Mouse (Mus musculus): Measurements from ENCODE around the gene BC029722.
A peak's percentile ranks its signal among the peaks of the same experiment; 100 is the strongest.

The BC029722 gene

DNA sequence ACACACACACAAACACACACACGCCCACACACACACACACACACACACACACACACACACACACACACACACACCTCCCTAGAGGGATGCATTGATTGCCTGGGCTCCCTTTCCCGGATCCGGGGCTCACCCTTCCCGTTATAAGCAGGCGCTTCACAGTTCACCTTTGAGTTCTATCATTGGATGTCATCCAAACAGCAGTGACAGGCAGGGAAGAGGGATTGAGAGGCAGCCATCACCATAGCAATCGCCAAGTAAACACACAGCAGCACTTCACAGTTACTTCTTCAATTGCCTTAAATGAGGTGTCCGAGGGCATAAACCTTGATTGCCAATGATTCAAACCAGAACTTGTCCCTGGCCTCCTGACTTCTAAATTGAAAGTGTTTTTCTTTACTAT lies 40.2 kb downstream of the BC029722 start:
- no peak for DNase-seq (ENCODE audit: low read depth)

- no peak for DNase-seq (ENCODE audit: low read depth)
These were observed 41.2 kb downstream of the BC029722 start for GRCm38 (mm10) chr2:155778004-155778403.

DNA sequence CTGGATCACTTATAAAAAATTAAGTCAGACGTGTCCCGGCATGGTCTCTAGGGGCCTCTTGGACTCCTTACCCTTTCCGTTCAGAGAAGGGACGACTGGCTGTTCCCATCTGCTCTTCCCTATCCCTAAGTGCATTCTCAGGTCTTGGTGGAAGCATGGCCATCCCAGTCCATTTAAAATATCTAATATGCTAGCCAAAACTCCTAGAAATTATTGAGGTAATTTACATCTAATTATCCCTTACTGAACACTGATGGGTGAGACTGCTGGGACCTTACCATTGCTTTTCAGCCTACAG lies 41.6 kb downstream of the BC029722 start:
- DNase-seq (ENCODE audit: low read depth): no peak

DNA sequence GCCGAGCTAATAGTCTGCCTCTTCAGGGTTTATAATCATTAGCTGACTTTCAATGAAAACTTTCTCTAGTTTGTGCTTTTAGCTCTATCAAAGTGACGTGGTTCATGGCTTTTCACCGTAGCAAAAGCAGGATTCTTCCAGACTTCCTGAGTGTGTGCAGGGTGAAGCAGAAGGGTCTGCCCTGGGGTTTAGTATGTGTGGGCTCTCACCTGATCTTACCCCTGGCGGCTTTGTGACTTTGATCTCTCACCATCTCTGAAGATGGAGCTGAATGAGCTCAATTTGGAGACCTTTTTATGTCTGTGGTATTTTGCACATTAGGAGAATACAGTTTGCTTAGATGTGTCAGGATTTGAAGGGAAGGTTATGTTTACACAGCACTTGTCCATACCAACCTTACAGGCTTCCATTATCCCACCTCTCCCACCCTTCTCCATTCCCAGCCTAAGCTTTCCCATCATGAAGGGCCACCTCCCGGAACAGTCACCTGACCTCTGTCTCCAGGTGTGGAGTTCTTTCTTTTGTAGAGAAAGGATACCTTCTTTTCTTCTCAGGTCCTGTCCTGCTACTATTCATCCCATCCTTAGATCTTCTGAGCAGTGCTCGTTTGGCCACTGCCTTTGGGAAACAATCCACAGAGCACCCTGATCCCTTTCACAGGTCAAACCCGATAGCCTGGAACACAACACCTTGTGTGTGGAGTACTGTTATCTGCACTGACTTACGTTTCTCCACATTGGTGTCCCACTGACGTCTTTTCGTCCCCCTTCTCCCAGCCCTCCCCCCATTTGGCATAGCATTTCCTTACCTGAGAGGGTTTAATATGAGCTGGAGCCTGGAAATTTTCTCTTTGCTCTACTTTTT lies 42.2 kb downstream of the BC029722 start:
- DNase-seq (ENCODE audit: low read depth): no peak

GRCm38 (mm10) chr2:155775685-155776263 lies 43.5 kb downstream of the BC029722 start:
- peak; percentile 52 for DNase-seq (ENCODE audit: low read depth)

GRCm38 (mm10) chr2:155774927-155775684 lies 44.1 kb downstream of the BC029722 start, which contains the start of gene Mmp24:
TSS of gene Mmp24 (plus strand) at chr2:155775342.
- DNase-seq (ENCODE audit: low read depth): no peak

DNA sequence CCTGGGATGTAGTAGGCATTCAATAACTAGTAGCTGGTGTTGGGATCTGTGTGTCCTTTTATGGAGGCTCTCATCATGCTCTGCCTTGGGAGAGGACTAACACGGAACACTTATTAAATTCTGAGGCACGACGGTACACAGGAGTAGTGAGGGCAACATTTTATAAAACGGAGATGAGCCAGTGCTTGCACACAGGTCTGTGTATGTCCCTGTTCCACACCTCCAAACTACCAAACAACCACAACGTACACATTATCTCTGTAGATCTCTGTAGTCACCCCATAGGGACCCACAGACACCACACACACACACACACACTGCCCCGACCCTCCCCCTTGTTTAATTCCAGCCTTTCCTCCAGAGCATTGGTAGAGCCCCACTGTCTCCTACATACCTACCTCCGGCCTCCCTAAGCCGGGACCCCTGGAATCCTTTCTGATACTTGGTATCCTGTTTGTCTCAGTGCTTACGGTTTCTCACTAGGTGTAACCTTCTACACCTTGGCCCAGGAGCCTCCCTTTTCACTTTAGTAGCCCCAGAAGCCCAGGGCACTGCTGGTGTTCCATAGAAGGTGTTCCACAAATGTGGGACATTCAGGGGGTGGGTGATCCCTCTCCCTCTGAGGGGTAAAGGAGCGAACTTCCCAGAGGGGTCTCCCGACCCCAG lies 44.8 kb downstream of the BC029722 start:
- DNase-seq (ENCODE audit: low read depth): no peak

GRCm38 (mm10) chr2:155773664-155774063 lies 45.6 kb downstream of the BC029722 start:
- no peak for DNase-seq (ENCODE audit: low read depth)

Data from induced T-regulatory cell, adult 2 months (primary cell).